Mouse (Mus musculus): ENCODE data around the gene Micu1.

The Micu1 gene

GRCm38 (mm10) chr10:59780698-59781097 lies 78.4 kb downstream of the Micu1 start:
- no peak for DNase-seq

- no peak for DNase-seq
Observed at GRCm38 (mm10) chr10:59781205-59781931, 79.1 kb downstream of the Micu1 start.

- DNase-seq: no peak
Observed at GRCm38 (mm10) chr10:59784731-59785685, 82.7 kb downstream of the Micu1 start.

GRCm38 (mm10) chr10:59786289-59786688 lies 84.0 kb downstream of the Micu1 start:
- no peak for DNase-seq

GRCm38 (mm10) chr10:59787140-59787800 lies 85.0 kb downstream of the Micu1 start:
- DNase-seq: no peak

GRCm38 (mm10) chr10:59787870-59788269 lies 85.6 kb downstream of the Micu1 start:
- DNase-seq: no peak

GRCm38 (mm10) chr10:59790291-59790929 lies 88.1 kb downstream of the Micu1 start:
- DNase-seq: no peak

- no peak for DNase-seq
Observed at GRCm38 (mm10) chr10:59791896-59792295, 89.6 kb downstream of the Micu1 start.

- DNase-seq: no peak
Observed at GRCm38 (mm10) chr10:59792575-59793176, 90.4 kb downstream of the Micu1 start.

GRCm38 (mm10) chr10:59793454-59793853 lies 91.2 kb downstream of the Micu1 start:
- peak; percentile 49 for DNase-seq

GRCm38 (mm10) chr10:59795085-59795484 lies 92.8 kb downstream of the Micu1 start:
- no peak for DNase-seq

GRCm38 (mm10) chr10:59795902-59796301 lies 93.6 kb downstream of the Micu1 start:
- no peak for DNase-seq

- no peak for DNase-seq
Observed at GRCm38 (mm10) chr10:59798371-59798770, 96.1 kb downstream of the Micu1 start.

- DNase-seq: peak; percentile 64
Observed at GRCm38 (mm10) chr10:59799303-59800044, 97.2 kb downstream of the Micu1 start.

- DNase-seq: peak; percentile 27
Observed at GRCm38 (mm10) chr10:59800159-59800558, 97.9 kb downstream of the Micu1 start.

GRCm38 (mm10) chr10:59800826-59801501 lies 98.7 kb downstream of the Micu1 start:
- peak; percentile 82 for DNase-seq

GRCm38 (mm10) chr10:59808677-59809076 lies 106.4 kb downstream of the Micu1 start:
- DNase-seq: no peak

- DNase-seq: no peak
Observed at GRCm38 (mm10) chr10:59809991-59810574, 107.8 kb downstream of the Micu1 start.

- DNase-seq: peak; percentile 64
Observed at GRCm38 (mm10) chr10:59812939-59813338, 110.7 kb downstream of the Micu1 start.

GRCm38 (mm10) chr10:59813759-59814158 lies 111.5 kb downstream of the Micu1 start:
- DNase-seq: no peak
